Mouse (Mus musculus): ENCODE data around the gene G430095P16Rik. TPM values are rescaled to one million over a fixed set of nuclear protein-coding genes. Genes with fewer than 3 reads are reported as not detected.

The G430095P16Rik gene
- polyA plus RNA-seq, 1 experiment from 2014 or later = 7.7 TPM

GRCm38 (mm10) chr8:84775621-84776113, 52.9 kb downstream of the G430095P16Rik start:
- H3K27ac ChIP-seq (replicated peaks; ENCODE audit: low read depth, low read length) = no peak overlapping the region

More at GRCm38 (mm10) chr8:84775621-84776113, 52.9 kb downstream of the G430095P16Rik start:
- no peaks in the 10 kb centered on the region for H3K9me3 ChIP-seq (ENCODE audit: control insufficient read depth, low read length)
- H3K4me1 ChIP-seq (ENCODE audit: control insufficient read depth, insufficient read depth, low read length) = peaks cover 40% of the 10 kb centered on the region
- H3K4me3 ChIP-seq (ENCODE audit: low read depth, low read length) = no peak overlapping the region
- peaks cover 89% of the 10 kb centered on the region for H3K27me3 ChIP-seq (ENCODE audit: control insufficient read depth, insufficient read depth, low read length)
- H3K9ac ChIP-seq (ENCODE audit: low read length) = no peak overlapping the region
- 8% methylated on average over 7 of the region's 7 CpGs for WGBS
- ATAC-seq (ENCODE audit: insufficient number of reproducible peaks, low FRiP score, low TSS enrichment, low read depth) (no peak), DNase-seq (ENCODE audit: low spot score) (no peak)
- no peaks in the 10 kb centered on the region for H3K36me3 ChIP-seq (ENCODE audit: control insufficient read depth, insufficient read depth, low read length)
- H3K4me2 ChIP-seq (ENCODE audit: low read depth, severe bottlenecking) = no peak overlapping the region

Other genes starting within 250 kb of the G430095P16Rik start
- gene Ier2, start 60.2 kb upstream of the G430095P16Rik start, polyA plus RNA-seq (2014; fragmentation: Nextera tagmentation; extraction: Ambion mirVana) = 149 and 156 TPM in 2 replicates
- gene Trmt1, start 36.7 kb upstream of the G430095P16Rik start, polyA plus RNA-seq (2014; fragmentation: Nextera tagmentation; extraction: Ambion mirVana) = 65.7 and 65.9 TPM in 2 replicates
- gene Nacc1, start 35.1 kb upstream of the G430095P16Rik start, polyA plus RNA-seq (2014; fragmentation: Nextera tagmentation; extraction: Ambion mirVana) = 26.4 and 26.7 TPM in 2 replicates
- gene Lyl1, start 21.6 kb upstream of the G430095P16Rik start, polyA plus RNA-seq (2014; fragmentation: Nextera tagmentation; extraction: Ambion mirVana) = 3.9 and 4.8 TPM in 2 replicates
- gene Nfix, start 77.3 kb downstream of the G430095P16Rik start, polyA plus RNA-seq (2014; fragmentation: Nextera tagmentation; extraction: Ambion mirVana) = 4.6 TPM in 2 replicates
- gene Dand5, start 99.8 kb downstream of the G430095P16Rik start, polyA plus RNA-seq (2014; fragmentation: Nextera tagmentation; extraction: Ambion mirVana) = 3.6 and 3.9 TPM in 2 replicates
- 45.0 and 46.7 TPM in 2 replicates for gene Gadd45gip1, start 108.5 kb downstream of the G430095P16Rik start, polyA plus RNA-seq (2014; fragmentation: Nextera tagmentation; extraction: Ambion mirVana)
- 93.1 and 93.4 TPM in 2 replicates for gene Rad23a, start 117.7 kb downstream of the G430095P16Rik start, polyA plus RNA-seq (2014; fragmentation: Nextera tagmentation; extraction: Ambion mirVana)
- gene Calr, start 123.9 kb downstream of the G430095P16Rik start, polyA plus RNA-seq (2014; fragmentation: Nextera tagmentation; extraction: Ambion mirVana) = 854 and 918 TPM in 2 replicates
- gene Farsa, start 134.0 kb downstream of the G430095P16Rik start, polyA plus RNA-seq (2014; fragmentation: Nextera tagmentation; extraction: Ambion mirVana) = 99.9 and 105 TPM in 2 replicates
- gene Syce2, start 149.1 kb downstream of the G430095P16Rik start, polyA plus RNA-seq (2014; fragmentation: Nextera tagmentation; extraction: Ambion mirVana) = 86.5 and 89.0 TPM in 2 replicates
- 42.1 and 43.3 TPM in 2 replicates for gene Gcdh, start 170.9 kb downstream of the G430095P16Rik start, polyA plus RNA-seq (2014; fragmentation: Nextera tagmentation; extraction: Ambion mirVana)
- 9.1 and 11.0 TPM in 2 replicates for gene Klf1, start 178.9 kb downstream of the G430095P16Rik start, polyA plus RNA-seq (2014; fragmentation: Nextera tagmentation; extraction: Ambion mirVana)
- gene Dnase2a, start 185.6 kb downstream of the G430095P16Rik start, polyA plus RNA-seq (2014; fragmentation: Nextera tagmentation; extraction: Ambion mirVana) = 8.2 and 8.6 TPM in 2 replicates
- 0.17 and 0.71 TPM in 2 replicates for gene Mast1, start 214.4 kb downstream of the G430095P16Rik start, polyA plus RNA-seq (2014; fragmentation: Nextera tagmentation; extraction: Ambion mirVana)
- 0.16 TPM in 1 of 2 replicates, not detected in the other for gene Rtbdn, start 224.0 kb downstream of the G430095P16Rik start, polyA plus RNA-seq (2014; fragmentation: Nextera tagmentation; extraction: Ambion mirVana)
- not detected in 2 replicates for gene Gm49661, start 246.4 kb downstream of the G430095P16Rik start, polyA plus RNA-seq (2014; fragmentation: Nextera tagmentation; extraction: Ambion mirVana)
- gene Prdx2, start 246.6 kb downstream of the G430095P16Rik start, polyA plus RNA-seq (2014; fragmentation: Nextera tagmentation; extraction: Ambion mirVana) = 1,235 and 1,326 TPM in 2 replicates
- 127 and 133 TPM in 2 replicates for gene Rnaseh2a, start 246.8 kb downstream of the G430095P16Rik start, polyA plus RNA-seq (2014; fragmentation: Nextera tagmentation; extraction: Ambion mirVana)

Measured in limb, embryonic 11.5 days (tissue).